Mouse (Mus musculus) lung, embryonic 14.5 days (tissue): ENCODE data around the gene Cry1. TPM values are rescaled to one million over a fixed set of nuclear protein-coding genes. Genes with fewer than 3 reads are reported as not detected.

Source experiments
- ATAC-seq: fragments of 200-750 bp; cut with Nextera tagmentation; 2 replicates; pipeline ENCODE4 v1.8.0; 2017; ENCODE audit warnings: mild to moderate bottlenecking, moderate TSS enrichment, moderate library complexity; ENCODE audit not compliant: insufficient read depth
- DNase-seq: peaks from one replicate; pipeline ENCODE4 v3.0.0-alpha.2; 2015
- H3K27ac ChIP-seq: fragments of 300-500 bp; sonication (generic); 2 replicates; pipeline ENCODE4 v1.5.1; 2014; ENCODE audit warnings: low read depth, mild to moderate bottlenecking, moderate library complexity
- H3K27me3 ChIP-seq: fragments of 300-500 bp; sonication (generic); 2 replicates; pipeline ENCODE4 v1.6.1; 2014; ENCODE audit warnings: low read length, control low read depth; ENCODE audit not compliant: insufficient read depth
- H3K36me3 ChIP-seq: fragments of 300-500 bp; sonication (generic); 2 replicates; pipeline ENCODE4 v1.6.1; 2014; ENCODE audit warnings: control low read depth; ENCODE audit not compliant: insufficient read depth
- H3K4me1 ChIP-seq: fragments of 300-500 bp; sonication (generic); 2 replicates; pipeline ENCODE4 v1.6.1; 2014; ENCODE audit warnings: antibody characterized with exemption, control low read depth; ENCODE audit not compliant: insufficient read depth
- H3K4me2 ChIP-seq: fragments of 300-500 bp; sonication (generic); 2 replicates; pipeline ENCODE4 v1.6.1; 2014; ENCODE audit warnings: mild to moderate bottlenecking
- H3K4me3 ChIP-seq: fragments of 300-500 bp; sonication (generic); 2 replicates; pipeline ENCODE4 v1.5.1; 2014; ENCODE audit warnings: low read depth, low read length
- H3K9ac ChIP-seq: fragments of 300-500 bp; sonication (generic); 2 replicates; pipeline ENCODE4 v1.6.1; 2014
- H3K9me3 ChIP-seq: fragments of 300-500 bp; sonication (generic); 2 replicates; pipeline ENCODE4 v1.6.1; 2016; ENCODE audit warnings: low read depth, low read length, control low read depth
- CTCF ChIP-seq: IDR thresholded peaks from 2 replicates; pipeline ENCODE4 v1.5.1; 2016; ENCODE audit warnings: antibody characterized with exemption, low read depth
- WGBS: fragments of 180-500 bp; shearing (Covaris S2); extraction: QIAGEN DNeasy Blood & Tissue Kit; methylation state at CpG from one replicate; pipeline ENCODE4 v1.1.7; 2014; 5-methylcytosine and 5-hydroxymethylcytosine counted together
- polyA plus RNA-seq: library from polyadenylated mRNA; unstranded; fragments of >200 nt; fragmentation: Nextera tagmentation; extraction: Ambion mirVana; gene quantifications from 2 replicates; pipeline ENCODE4 v1.2.1, GENCODE M21; 2014

Gene Cry1
- polyA plus RNA-seq, result 32.4 and 34.6 TPM in 2 replicates

GRCm38 (mm10) chr10:85184964-85185608 lies at the start of gene Cry1:
TSS of gene Cry1 (minus strand) at chr10:85185064.
- H3K27me3 ChIP-seq, result no peaks in the 10 kb centered on the region
- 0 out of 2 replicates have a peak, but pooled peaks cover 6% of the 10 kb centered on the region for H3K36me3 ChIP-seq
- H3K4me2 ChIP-seq, result peak within 1 kb of the TSS; percentile 99
- ATAC-seq (peak; percentile 96), DNase-seq (peak; percentile 98)
- H3K27ac ChIP-seq, result peak within 1 kb of the TSS; percentile 83
- no peaks in the 10 kb centered on the region; the same call in 1 of the 2 replicates for H3K4me1 ChIP-seq
- peak within 1 kb of the TSS; percentile 86 for H3K4me3 ChIP-seq
- no peak for TF ChIP-seq CTCF
- peak within 1 kb of the TSS; percentile 74 for H3K9ac ChIP-seq
- H3K9me3 ChIP-seq, result no peaks in the 10 kb centered on the region
- WGBS, result under 1% methylated on average over 69 of the region's 75 CpGs

DNA sequence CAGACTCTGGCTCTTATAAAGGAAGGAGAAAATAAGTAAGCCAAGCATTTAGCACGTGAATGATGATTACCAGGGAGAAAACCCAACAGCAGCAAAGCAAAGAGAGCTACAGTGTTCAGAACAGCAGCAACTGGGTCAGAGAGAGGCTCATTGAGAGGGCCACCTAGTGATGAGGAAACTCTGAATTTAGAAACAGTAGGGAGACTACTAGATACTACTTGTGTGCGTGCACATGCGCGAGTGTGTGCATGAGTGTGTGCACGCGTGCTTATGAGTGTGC lies 36.8 kb upstream of the Cry1 start:
- no peak overlapping the region for H3K9ac ChIP-seq
- no peaks in the 10 kb centered on the region for H3K4me1 ChIP-seq
- DNase-seq (no peak), ATAC-seq (no peak)
- H3K4me2 ChIP-seq, result peak overlapping the region; percentile 43
- no peaks in the 10 kb centered on the region for H3K36me3 ChIP-seq
- H3K4me3 ChIP-seq, result no peak overlapping the region
- H3K27ac ChIP-seq, result no peak overlapping the region
- no peaks in the 10 kb centered on the region; the same call in 1 of the 2 replicates for H3K27me3 ChIP-seq
- TF ChIP-seq CTCF, result no peak
- H3K9me3 ChIP-seq, result no peaks in the 10 kb centered on the region
- WGBS, result 81% methylated on average over 6 of the region's 6 CpGs

DNA sequence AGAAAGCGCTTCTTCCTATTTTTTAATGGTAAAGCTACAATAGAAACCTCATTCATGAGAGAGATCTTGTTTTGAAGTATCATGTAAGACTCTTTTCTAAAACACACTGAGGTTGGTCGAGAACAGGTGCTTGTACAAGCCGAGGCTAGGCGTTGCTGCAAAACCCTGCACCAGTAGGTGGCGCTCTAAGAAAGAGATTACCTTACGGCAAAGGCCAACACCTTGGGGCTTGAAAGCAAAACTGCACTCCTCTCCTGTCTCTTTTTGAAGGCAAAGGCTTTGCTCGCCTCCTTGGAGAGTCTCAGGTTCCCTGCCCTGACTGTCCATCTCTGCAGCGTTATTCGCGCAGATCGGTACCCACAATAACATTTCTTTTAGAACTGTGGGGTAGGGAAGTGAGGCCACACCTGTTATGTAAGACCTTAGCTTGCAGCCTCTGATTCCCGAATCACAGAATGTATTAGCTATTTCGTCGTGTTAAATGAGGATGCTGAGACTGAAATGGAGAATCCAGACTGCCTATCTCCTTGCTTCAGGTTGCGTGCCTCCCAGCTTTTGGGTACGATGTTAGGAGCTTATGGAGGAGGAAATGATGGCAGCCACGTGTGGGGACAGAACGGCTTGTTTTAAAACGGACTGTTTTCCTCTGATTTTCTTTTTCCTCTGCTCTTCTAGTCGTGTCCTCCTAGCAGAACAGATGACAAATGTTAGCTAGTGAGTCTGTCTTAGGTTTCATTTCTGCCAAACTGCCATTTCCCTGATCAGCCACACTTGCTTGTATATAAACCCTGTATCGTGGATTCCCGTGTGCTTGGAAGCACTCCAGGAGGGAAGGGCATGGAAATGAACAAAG lies 36.3 kb upstream of the Cry1 start:
- Histone ChIP-seq H3K9me3 (no peaks in the 10 kb centered on the region), H3K4me2 (peak overlapping the region; percentile 43), H3K27me3 (no peaks in the 10 kb centered on the region; the same call in 1 of the 2 replicates), H3K4me1 (no peaks in the 10 kb centered on the region), H3K36me3 (no peaks in the 10 kb centered on the region), H3K27ac (no peak overlapping the region), H3K9ac (no peak overlapping the region), H3K4me3 (no peak overlapping the region)
- 24% methylated on average over 22 of the region's 22 CpGs for WGBS
- peak; percentile 92 for TF ChIP-seq CTCF
- ATAC-seq (no peak; the same call in 1 of the 2 replicates), DNase-seq (peak; percentile 95)

DNA sequence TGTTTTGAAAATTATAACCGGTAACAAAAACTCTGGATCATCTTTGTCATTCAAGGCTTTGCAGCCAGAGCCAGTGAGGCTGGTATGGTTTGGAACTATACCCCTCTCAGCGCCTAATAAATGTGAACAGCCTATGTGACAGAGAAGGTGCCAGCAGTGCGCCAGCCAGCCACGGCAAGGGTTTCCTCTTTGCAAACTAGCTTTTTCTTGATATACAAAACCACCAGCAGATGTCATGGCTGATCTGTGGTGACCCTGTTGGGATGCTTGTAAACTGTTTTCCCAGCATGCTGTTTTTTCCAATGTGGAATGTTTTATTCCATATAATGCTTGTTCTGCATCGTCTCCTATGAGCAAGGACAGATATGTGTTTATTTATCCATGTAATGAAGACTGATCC lies 30.0 kb upstream of the Cry1 start:
- Histone ChIP-seq H3K27ac (no peak overlapping the region), H3K36me3 (no peaks in the 10 kb centered on the region), H3K4me3 (no peak overlapping the region), H3K4me2 (no peak overlapping the region), H3K9me3 (0 out of 2 replicates have a peak, but pooled peaks cover 4% of the 10 kb centered on the region), H3K27me3 (no peaks in the 10 kb centered on the region; the same call in 1 of the 2 replicates), H3K9ac (no peak overlapping the region), H3K4me1 (no peaks in the 10 kb centered on the region)
- 59% methylated on average over 5 of the region's 5 CpGs for WGBS
- ATAC-seq (no peak), DNase-seq (peak; percentile 45)
- peak; percentile 40 for TF ChIP-seq CTCF

DNA sequence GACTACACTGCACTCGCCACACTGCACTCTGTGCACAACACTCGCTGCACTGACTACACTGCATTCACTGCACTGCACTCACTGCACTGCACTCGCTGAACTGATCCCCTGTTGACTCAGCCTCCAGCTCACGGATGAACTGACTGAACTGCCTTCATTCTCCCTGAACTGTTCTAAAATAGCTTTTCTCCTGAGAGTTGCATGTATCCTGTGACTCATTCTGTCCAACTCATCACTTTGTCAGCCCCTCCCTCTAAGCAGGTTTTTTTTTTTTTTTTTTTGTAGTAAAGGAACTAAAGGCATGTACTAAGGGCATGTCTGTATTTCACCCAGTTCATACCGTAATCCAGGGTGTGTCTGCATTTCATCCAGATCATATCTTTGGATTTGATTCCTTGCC lies 26.8 kb upstream of the Cry1 start:
- WGBS, result 85% methylated on average over 5 of the region's 5 CpGs

DNA sequence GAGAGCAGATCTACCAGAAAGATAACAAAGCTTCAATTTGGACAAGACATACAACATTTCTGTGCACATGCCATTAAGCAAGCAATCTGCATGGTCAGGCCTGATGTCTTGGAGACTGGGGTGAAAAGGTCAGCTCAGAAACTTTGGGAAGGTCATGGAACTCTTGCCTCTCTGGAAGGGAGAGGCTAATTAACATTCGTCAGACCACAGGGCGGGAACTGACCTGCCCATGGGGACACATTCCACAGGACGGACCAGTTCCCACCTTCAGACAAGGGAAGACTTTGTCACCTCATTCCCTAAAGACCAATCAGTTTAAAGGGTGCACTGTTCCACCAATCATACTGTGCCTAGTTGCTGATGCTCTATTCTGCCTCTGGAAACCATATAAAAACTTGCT lies 25.3 kb upstream of the Cry1 start:
- Histone ChIP-seq H3K27me3 (no peaks in the 10 kb centered on the region), H3K9ac (no peak overlapping the region), H3K4me3 (no peak overlapping the region), H3K27ac (no peak overlapping the region), H3K9me3 (0 out of 2 replicates have a peak, but pooled peaks cover 4% of the 10 kb centered on the region), H3K4me1 (no peaks in the 10 kb centered on the region), H3K4me2 (no peak overlapping the region), H3K36me3 (no peaks in the 10 kb centered on the region)
- no peak for DNase-seq
- 88% methylated on average over 3 of the region's 3 CpGs for WGBS
- TF ChIP-seq CTCF, result no peak
- no peak for ATAC-seq

More for the DNA sequence above, 26.8 kb upstream of the Cry1 start:
- Histone ChIP-seq H3K4me1 (no peaks in the 10 kb centered on the region), H3K9ac (no peak overlapping the region), H3K36me3 (no peaks in the 10 kb centered on the region), H3K27ac (no peak overlapping the region), H3K4me2 (no peak overlapping the region), H3K9me3 (0 out of 2 replicates have a peak, but pooled peaks cover 4% of the 10 kb centered on the region), H3K4me3 (no peak overlapping the region), H3K27me3 (no peaks in the 10 kb centered on the region)
- TF ChIP-seq CTCF, result no peak
- DNase-seq (no peak), ATAC-seq (no peak)

- H3K36me3 ChIP-seq, result no peaks in the 10 kb centered on the region
- no peak for ATAC-seq
- TF ChIP-seq CTCF, result no peak
These were observed 24.3 kb upstream of the Cry1 start for GRCm38 (mm10) chr10:85209119-85209605.

More at GRCm38 (mm10) chr10:85209119-85209605, 24.3 kb upstream of the Cry1 start:
- Histone ChIP-seq H3K4me2 (no peak overlapping the region), H3K9ac (no peak overlapping the region), H3K4me3 (no peak overlapping the region), H3K4me1 (no peaks in the 10 kb centered on the region), H3K27me3 (no peaks in the 10 kb centered on the region), H3K27ac (no peak overlapping the region), H3K9me3 (0 out of 2 replicates have a peak, but pooled peaks cover 4% of the 10 kb centered on the region)
- DNase-seq, result no peak
